Mouse (Mus musculus): ENCODE measurements at regions not wholly inside any gene's neighbourhood (a gene's known extent, or its start where the extent isn't known, plus 50 kb on each side); places are given as distances from the start of the nearest gene placed in this dataset.

- TF ChIP-seq CTCF (IDR thresholded peaks at IDR 0.05; ENCODE audit: low read depth) = no peak
- TF ChIP-seq EP300 (IDR thresholded peaks at IDR 0.05; ENCODE audit: low read depth) = no peak
Observed at GRCm38 (mm10) chr13:111014142-111014541, 240.7 kb upstream of the Actbl2 start.
